Mouse (Mus musculus) liver, adult 2 months (tissue): ENCODE measurements around the gene Ddr2.

Experiments
- CTCF ChIP-seq: fragments of 200-500 bp; IDR thresholded peaks from 2 replicates; pipeline ENCODE4 v1.5.1; 2011; ENCODE audit warnings: low read depth, low read length, control low read depth
- POLR2A ChIP-seq: fragments of 200-500 bp; IDR thresholded peaks from 2 replicates; pipeline ENCODE4 v1.6.1; 2011; ENCODE audit warnings: low read length, control low read depth; ENCODE audit not compliant: insufficient read depth; ENCODE audit errors: extremely low read depth

- TF ChIP-seq CTCF (no peak), POLR2A (no peak)
Measured at GRCm38 (mm10) chr1:170042996-170043395, 67.6 kb downstream of the Ddr2 start.
